Mouse (Mus musculus) Patski (cell line): Measurements from ENCODE around the gene Agl. TPM values are rescaled to one million over a fixed set of nuclear protein-coding genes. Genes with fewer than 3 reads are reported as not detected.
"Not testable (repeated sequence)": the region's sequence is repeated elsewhere in the genome, so short reads cannot be mapped to it uniquely, and the experiment has no call there.

Source experiments
- ATAC-seq: fragments of 100-300 bp; one replicate; pipeline ENCODE4 v1.8.0; 2021
- CTCF ChIA-PET: fragments of 350-600 bp; sonication (Branson Sonifier 250); formaldehyde crosslinking; loops from one replicate; lab custom pipeline; 2022; ENCODE audit warnings: inconsistent platforms; lab: Charles Lee
- POLR2A ChIA-PET: fragments of 350-600 bp; sonication (Branson Sonifier 250); formaldehyde crosslinking; loops from one replicate; lab custom pipeline; 2022; ENCODE audit warnings: antibody characterized with exemption, inconsistent platforms; lab: Charles Lee
- DNase-seq: peaks from one replicate; pipeline ENCODE4 v3.0.0-alpha.2; 2011; ENCODE audit warnings: low read depth, low spot score
- H3K27me3 ChIP-seq: fragments of 371-371 bp; one replicate; pipeline ENCODE4 v1.5.1; 2021
- CTCF ChIP-seq: fragments of 100-300 bp; IDR thresholded peaks from one replicate; pipeline ENCODE4 v1.5.1; 2021
- in situ Hi-C: fragments of 300-500 bp; cut with MboI; formaldehyde crosslinking; loops from 3 replicates; pipeline ENCODE4 v1.11.1; 2018; ENCODE audit warnings: low pct_unique_long_range_greater_than_20kb, mixed read lengths
- polyA plus RNA-seq: library from polyadenylated mRNA; unstranded; gene quantifications from one replicate; pipeline ENCODE4 v1.2.3, GENCODE M21; 2021

Agl gene
- polyA plus RNA-seq, 1 experiment from 2014 or later = 44.8 TPM

GRCm38 (mm10) chr3:116752818-116753217, 55.1 kb downstream of the Agl start:
- POLR2A ChIA-PET = no interaction called here
- in situ Hi-C loops = no loop called here
- DNase-seq = no peak
- no peak for ATAC-seq
- CTCF ChIA-PET = interaction anchor here (1.1 to 7.4 kb wide), 13 partner anchors 16 to 425 kb away, joined by 3 to 64 read pairs (median 7); partner anchors contain the start of genes Dbt and Rtca
- no peaks in the 10 kb centered on the region for H3K27me3 ChIP-seq
- no peak for TF ChIP-seq CTCF

DNA sequence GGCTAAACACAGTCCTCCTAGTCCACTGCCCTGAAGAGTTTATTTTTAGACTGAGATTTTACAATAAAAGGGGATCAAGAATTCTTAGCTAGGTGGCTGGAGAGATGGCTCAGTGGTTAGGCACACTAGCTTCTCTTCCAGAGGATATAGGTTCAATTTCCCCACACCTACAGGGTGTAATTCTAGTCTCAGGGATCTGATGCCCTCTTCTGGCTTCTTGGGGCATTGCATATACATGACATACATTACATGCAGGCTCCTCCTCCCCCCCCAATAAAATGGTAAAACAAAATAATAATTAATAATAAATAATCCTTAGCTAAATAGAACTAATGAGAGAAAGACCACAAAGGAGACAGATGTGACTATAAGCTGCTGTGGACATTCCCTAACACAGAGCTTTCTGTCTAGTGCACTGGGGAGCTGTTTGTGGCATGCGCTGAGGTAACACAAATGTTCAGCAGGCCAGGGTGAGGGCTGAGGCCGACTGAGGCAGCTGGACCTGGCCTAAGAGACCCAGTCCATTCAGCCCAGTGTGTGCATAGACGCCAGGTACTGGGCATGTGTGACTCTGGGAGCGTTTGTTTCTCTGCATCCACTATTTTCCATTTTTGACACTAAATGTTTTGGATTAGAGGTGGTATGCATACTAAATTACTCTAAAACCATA, 56.6 kb downstream of the Agl start:
- peak; percentile 81 for TF ChIP-seq CTCF
- POLR2A ChIA-PET = no interaction called here
- no peaks in the 10 kb centered on the region for H3K27me3 ChIP-seq
- in situ Hi-C loops = no loop called here
- DNase-seq (no peak), ATAC-seq (peak; percentile 49)
- CTCF ChIA-PET = interaction anchor here (0.6 to 7.4 kb wide), 48 partner anchors 8 to 711 kb away, joined by 3 to 64 read pairs (median 4); partner anchors contain the start of genes Dbt, Slc35a3 and Trmt13

DNA sequence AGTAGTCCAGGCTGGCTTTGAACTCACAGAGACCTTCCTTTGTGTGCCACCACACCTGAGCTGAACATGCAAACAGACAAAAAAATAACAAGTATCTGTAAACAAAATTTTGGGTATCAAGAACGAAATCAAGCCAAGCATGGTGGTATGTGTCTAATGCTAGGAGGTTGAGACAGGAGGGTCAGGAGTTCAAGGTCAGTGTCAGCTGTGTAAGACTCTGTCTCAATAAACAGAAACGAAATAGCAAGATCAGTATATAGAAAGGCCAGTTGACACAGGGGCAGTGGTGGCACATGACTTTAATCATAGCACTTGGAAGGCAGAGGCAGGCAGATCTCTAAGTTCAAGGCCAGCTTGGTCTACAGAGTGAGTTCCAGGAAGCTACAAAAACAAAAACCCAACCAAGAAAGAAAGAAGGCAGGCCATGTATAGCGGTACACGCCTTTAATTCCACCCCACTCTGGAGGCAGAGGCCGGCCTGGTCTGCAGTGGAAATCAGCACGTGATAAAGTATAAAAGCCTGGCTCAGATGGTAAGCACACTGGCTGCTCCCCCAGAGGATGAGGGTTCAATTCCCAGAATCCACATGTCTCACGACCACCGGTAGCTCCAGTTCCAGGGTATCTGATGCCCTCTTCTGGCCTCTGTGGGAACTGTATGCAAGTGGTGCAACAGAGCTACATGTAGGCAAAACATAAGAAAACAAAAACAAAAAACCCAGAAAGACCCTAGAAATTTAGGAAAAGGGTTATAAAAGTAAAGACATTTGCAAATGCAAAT, 59.4 kb downstream of the Agl start:
- ChIA-PET POLR2A (interaction anchor here (0.6 kb wide), 1 partner anchor 87 kb away, joined by 4 read pairs; no protein-coding TSS in a partner anchor), CTCF (interaction anchor here (0.7 to 7.4 kb wide), 18 partner anchors 8 to 421 kb away, joined by 3 to 64 read pairs (median 4); partner anchors contain the start of genes Dbt, Rtca and Slc35a3)
- in situ Hi-C loops = loop anchor here (5.0 to 25.0 kb wide), 4 partner anchors 151 to 711 kb away; partner anchors contain the start of gene Dbt
- no peaks in the 10 kb centered on the region for H3K27me3 ChIP-seq
- DNase-seq (no peak), ATAC-seq (no peak)
- TF ChIP-seq CTCF = peak; percentile 91

DNA sequence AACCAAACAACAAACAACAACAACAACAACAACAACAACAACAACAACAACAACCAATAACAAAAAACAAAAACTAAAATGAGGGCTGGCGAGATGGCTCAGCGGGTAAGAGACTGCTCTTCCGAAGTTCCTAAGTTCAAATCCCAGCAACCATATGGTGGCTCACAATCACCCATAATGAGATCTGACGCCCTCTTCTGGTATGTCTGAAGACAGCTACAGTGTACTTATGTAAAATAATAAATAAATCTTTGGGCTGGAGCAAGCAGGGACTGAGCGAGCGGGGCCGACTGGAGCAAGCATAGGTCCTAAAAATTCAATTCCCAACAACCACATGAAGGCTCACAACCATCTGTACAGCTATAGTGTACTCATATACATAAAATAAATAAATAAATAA, 60.3 kb downstream of the Agl start:
- CTCF ChIA-PET = interaction anchor here (1.0 to 7.4 kb wide), 6 partner anchors 12 to 416 kb away, joined by 4 to 64 read pairs (median 5); partner anchors contain the start of genes Dbt and Slc35a3
- in situ Hi-C loops = loop anchor here (5.0 to 25.0 kb wide), 4 partner anchors 150 to 710 kb away; partner anchors contain the start of gene Dbt
- POLR2A ChIA-PET, DNase-seq, H3K27me3 ChIP-seq, ATAC-seq: not testable (repeated sequence)
- peak; percentile 66 for TF ChIP-seq CTCF

DNA sequence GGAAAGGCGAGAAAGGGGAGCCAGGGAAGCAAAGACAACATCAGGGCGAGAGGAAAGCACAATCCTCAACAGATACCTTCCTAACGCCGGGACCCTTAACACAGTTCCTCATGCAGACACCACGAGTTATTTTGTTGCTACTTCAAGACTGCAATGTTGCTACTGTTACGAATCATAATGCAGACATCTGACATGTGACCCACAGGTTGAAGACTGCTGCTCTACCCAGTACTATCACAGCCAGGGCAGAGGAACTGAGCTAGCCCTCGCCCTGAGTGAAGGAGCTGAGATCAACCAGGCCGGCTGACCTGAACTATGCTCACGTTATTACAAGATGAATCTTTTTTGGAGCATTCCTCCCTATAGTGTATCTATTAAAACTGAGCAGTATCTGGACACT, 67.0 kb downstream of the Agl start:
- ChIA-PET CTCF (no interaction called here), POLR2A (no interaction called here)
- H3K27me3 ChIP-seq = no peaks in the 10 kb centered on the region
- ATAC-seq (no peak), DNase-seq (no peak)
- in situ Hi-C loops = loop anchor here (25.0 kb wide), 1 partner anchor 704 kb away; no protein-coding TSS in a partner anchor
- TF ChIP-seq CTCF = no peak

- no peaks in the 10 kb centered on the region for H3K27me3 ChIP-seq
- ChIA-PET POLR2A (no interaction called here), CTCF (interaction anchor here (0.9 to 1.1 kb wide), 2 partner anchors 8 to 11 kb away, joined by 4 to 5 read pairs; no protein-coding TSS in a partner anchor)
- DNase-seq = no peak
- ATAC-seq = no peak
- TF ChIP-seq CTCF = no peak
- in situ Hi-C loops = loop anchor here (25.0 kb wide), 1 partner anchor 703 kb away; no protein-coding TSS in a partner anchor
These were observed 67.9 kb downstream of the Agl start for GRCm38 (mm10) chr3:116740106-116740505.

DNA sequence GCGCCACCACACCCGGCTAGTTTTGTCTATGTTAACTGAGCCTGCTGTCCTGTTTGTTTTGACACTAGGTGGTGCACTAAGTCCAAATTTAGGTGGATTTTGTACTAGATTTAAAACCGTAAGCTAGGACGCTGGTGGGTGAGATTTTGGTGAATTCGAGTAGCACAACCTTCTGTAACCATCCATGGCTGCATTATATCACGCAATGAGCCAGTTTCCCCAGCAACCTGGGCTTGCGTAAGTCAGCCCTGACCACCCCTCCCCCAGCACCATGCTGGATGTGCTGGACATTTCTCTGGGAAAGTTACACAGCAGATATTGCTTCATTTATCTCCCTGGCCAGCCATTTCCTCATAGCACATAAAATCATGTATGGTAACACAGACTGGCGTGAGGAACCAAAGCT, 70.6 kb downstream of the Agl start:
- in situ Hi-C loops = loop anchor here (25.0 kb wide), 1 partner anchor 700 kb away; no protein-coding TSS in a partner anchor
- H3K27me3 ChIP-seq = no peaks in the 10 kb centered on the region
- peak; percentile 33 for TF ChIP-seq CTCF
- POLR2A ChIA-PET = interaction anchor here (1.2 kb wide), 2 partner anchors 26 to 223 kb away, joined by 3 to 6 read pairs; no protein-coding TSS in a partner anchor
- ATAC-seq (peak; percentile 61), DNase-seq (no peak)
- CTCF ChIA-PET = interaction anchor here (0.6 to 7.7 kb wide), 4 partner anchors 10 to 69 kb away, joined by 3 to 64 read pairs (median 10); no protein-coding TSS in a partner anchor

DNA sequence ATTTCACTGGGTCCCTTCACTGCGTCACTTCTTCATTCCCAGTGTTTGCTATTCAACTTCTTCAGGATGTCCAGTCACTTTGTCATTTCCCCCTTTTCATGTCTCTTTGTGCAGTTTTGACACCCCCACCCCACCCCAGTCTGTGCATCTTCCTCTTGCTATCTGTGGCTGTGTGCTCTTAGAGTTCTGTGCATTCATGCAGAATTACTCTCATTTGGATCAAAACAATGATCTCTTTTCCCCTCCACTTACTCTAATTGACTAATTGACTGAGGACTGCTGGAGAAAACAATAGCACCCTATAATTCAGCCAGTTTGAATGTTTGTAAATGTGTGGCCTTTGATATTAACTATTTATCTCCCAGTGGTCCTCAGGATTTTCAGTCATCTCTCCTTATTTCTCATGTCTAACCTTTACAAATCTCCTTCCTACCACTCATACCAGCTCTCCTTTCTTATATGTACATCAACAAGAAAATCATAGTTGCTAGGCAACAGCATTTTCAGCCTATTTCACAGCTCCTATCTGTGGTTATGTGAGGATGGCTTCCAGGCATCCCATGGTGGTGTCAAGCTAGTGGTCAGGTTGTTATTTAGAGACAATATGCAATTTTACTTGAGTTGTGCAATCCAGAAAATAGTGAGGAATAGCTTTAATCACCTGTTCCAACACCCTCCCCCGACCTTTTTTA, 78.3 kb downstream of the Agl start:
- no peak for DNase-seq
- no peak for TF ChIP-seq CTCF
- in situ Hi-C loops = loop anchor here (25.0 kb wide), 1 partner anchor 692 kb away; no protein-coding TSS in a partner anchor
- no peak for ATAC-seq
- CTCF ChIA-PET = interaction anchor here (1.2 kb wide), 1 partner anchor 9 kb away, joined by 5 read pairs; no protein-coding TSS in a partner anchor
- H3K27me3 ChIP-seq = no peaks in the 10 kb centered on the region
- POLR2A ChIA-PET = no interaction called here

DNA sequence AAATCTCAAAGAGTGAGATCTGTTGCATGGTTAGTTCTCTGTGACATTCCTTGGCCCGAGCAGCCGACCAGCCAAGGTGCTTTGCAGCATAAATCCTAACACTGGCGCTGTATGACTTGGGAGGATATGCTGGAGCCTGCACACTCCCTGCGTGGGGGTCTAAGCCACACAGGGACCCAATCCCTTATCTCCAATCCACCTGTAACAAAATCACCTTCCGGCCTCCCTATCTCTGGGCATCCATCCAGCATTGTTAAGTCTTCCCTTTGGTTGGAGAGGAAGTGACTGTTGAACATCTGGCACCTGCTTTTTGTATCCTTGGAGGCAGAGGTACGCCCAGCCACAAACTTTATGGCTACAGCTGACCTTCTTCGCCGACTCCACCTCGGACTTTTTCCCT, 81.2 kb downstream of the Agl start:
- DNase-seq (no peak), ATAC-seq (no peak)
- ChIA-PET POLR2A (interaction anchor here (1.6 kb wide), 1 partner anchor 15 kb away, joined by 6 read pairs; no protein-coding TSS in a partner anchor), CTCF (interaction anchor here (1.0 to 3.5 kb wide), 3 partner anchors 10 to 15 kb away, joined by 3 to 15 read pairs (median 4); no protein-coding TSS in a partner anchor)
- TF ChIP-seq CTCF = no peak
- no peaks in the 10 kb centered on the region for H3K27me3 ChIP-seq
- in situ Hi-C loops = loop anchor here (25.0 kb wide), 1 partner anchor 690 kb away; no protein-coding TSS in a partner anchor
